Mouse (Mus musculus) forebrain, embryonic 10.5 days (tissue): Measurements from ENCODE around the gene Dus2. TPM values are rescaled to one million over a fixed set of nuclear protein-coding genes. Genes with fewer than 3 reads are reported as not detected.
"Not testable (repeated sequence)": the region's sequence is repeated elsewhere in the genome, so short reads cannot be mapped to it uniquely, and the experiment has no call there.

ENCODE experiments used
- DNase-seq: peaks from one replicate; pipeline ENCODE4 v3.0.0-alpha.2; 2017; ENCODE audit warnings: low spot score; ENCODE audit errors: extremely low spot score
- H3K27ac ChIP-seq: fragments of 300-500 bp; sonication (generic); 2 replicates; pipeline ENCODE4 v1.5.1; 2016; ENCODE audit warnings: mild to moderate bottlenecking
- H3K27me3 ChIP-seq: fragments of 300-500 bp; sonication (generic); 2 replicates; pipeline ENCODE4 v1.6.1; 2016; ENCODE audit warnings: mild to moderate bottlenecking; ENCODE audit not compliant: poor library complexity, severe bottlenecking
- H3K36me3 ChIP-seq: fragments of 300-500 bp; sonication (generic); replicated peaks from 2 replicates; pipeline ENCODE4 v1.6.1; 2016; ENCODE audit warnings: mild to moderate bottlenecking, moderate library complexity
- H3K4me1 ChIP-seq: fragments of 300-500 bp; sonication (generic); 2 replicates; pipeline ENCODE4 v1.6.1; 2016
- H3K4me3 ChIP-seq: fragments of 300-500 bp; sonication (generic); 2 replicates; pipeline ENCODE4 v1.5.1; 2016; ENCODE audit warnings: mild to moderate bottlenecking, moderate library complexity
- H3K9me3 ChIP-seq: fragments of 300-500 bp; sonication (generic); 2 replicates; pipeline ENCODE4 v1.6.1; 2016; ENCODE audit warnings: mild to moderate bottlenecking, moderate library complexity
- WGBS: fragments of 180-500 bp; shearing (Covaris S2); methylation state at CpG from one replicate; pipeline ENCODE4 v1.1.7; 2016; 5-methylcytosine and 5-hydroxymethylcytosine counted together
- polyA plus RNA-seq: library from polyadenylated mRNA; unstranded; fragments of >200 nt; fragmentation: Nextera tagmentation; extraction: Ambion mirVana; gene quantifications from 2 replicates; pipeline ENCODE4 v1.2.1, GENCODE M21; 2016

Dus2 gene
- polyA plus RNA-seq, 1 experiment from 2014 or later = 20.5 TPM

DNA sequence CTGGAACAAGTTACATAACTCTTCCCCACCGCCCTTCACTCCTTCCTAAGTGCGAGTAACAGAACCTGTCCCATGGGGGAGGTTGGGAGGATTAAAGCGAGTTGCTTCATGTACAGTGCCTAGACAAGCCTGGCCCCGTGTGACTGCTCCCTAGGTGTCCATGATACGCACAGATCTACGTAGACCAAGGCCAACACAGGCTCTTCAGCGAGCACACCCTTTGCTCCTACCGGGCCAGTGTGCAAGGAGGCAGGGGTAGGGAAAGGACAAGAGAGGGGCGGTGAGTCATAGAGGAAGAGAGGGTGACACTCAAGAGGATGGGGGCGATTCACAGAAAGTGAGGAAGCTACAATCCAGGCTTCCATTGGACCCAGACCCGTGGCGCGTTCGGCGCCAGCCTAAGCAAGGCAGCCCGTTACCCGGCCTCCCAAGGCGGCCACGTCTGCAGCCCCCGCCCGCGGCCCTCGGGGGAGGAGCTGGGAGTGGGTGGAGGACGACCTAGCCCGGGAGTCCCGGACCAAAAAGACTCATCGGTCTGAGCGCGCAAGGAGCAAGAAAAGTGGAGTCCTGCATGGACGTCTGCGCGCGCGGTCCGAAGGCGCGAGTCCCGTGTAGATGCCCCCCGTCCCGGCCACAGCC lies 25.8 kb upstream of the Dus2 start:
- Histone ChIP-seq H3K27me3 (peaks cover 50% of the 10 kb centered on the region), H3K36me3 (no peaks in the 10 kb centered on the region), H3K4me3 (peak overlapping the region; percentile 70), H3K9me3 (no peaks in the 10 kb centered on the region), H3K27ac (peak overlapping the region; percentile 84), H3K4me1 (peaks cover 39% of the 10 kb centered on the region)
- DNase-seq = peak; percentile 32
- 4% methylated on average over 40 of the region's 40 CpGs for WGBS

DNA sequence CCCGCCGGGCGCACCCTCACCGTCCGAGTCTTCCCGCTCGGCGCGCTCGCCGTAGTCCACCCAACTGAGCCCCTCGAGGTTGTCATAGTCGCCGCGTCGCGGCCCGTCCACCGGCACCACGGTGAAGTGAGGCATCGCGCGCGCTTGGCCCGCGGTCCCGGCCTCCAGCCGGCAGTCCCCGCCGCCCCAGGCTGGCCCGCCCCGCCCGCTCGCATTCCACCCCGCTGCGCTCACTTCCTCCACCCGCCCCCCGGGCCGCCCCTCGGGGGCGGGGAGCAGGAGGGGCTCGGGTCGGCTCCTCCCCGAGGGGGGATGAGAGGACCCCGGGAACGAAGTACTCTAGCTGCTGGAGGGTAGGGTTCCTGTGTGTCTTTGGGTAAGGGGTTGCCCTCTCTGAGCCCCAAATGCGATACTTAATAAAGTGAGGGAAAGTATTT lies 25.2 kb upstream of the Dus2 start, which contains the start of gene Slc12a4:
TSS of gene Slc12a4 (minus strand) at position 193 of the 437 bp plus-strand sequence.
- DNase-seq = peak; percentile 68
- H3K36me3 ChIP-seq = no peaks in the 10 kb centered on the region
- H3K27ac ChIP-seq = peak within 1 kb of the TSS; percentile 84
- H3K4me1 ChIP-seq = peaks cover 39% of the 10 kb centered on the region
- H3K4me3 ChIP-seq = peak within 1 kb of the TSS; percentile 70
- under 1% methylated on average over 47 of the region's 47 CpGs for WGBS
- H3K9me3 ChIP-seq = no peaks in the 10 kb centered on the region
- H3K27me3 ChIP-seq = peaks cover 50% of the 10 kb centered on the region

DNA sequence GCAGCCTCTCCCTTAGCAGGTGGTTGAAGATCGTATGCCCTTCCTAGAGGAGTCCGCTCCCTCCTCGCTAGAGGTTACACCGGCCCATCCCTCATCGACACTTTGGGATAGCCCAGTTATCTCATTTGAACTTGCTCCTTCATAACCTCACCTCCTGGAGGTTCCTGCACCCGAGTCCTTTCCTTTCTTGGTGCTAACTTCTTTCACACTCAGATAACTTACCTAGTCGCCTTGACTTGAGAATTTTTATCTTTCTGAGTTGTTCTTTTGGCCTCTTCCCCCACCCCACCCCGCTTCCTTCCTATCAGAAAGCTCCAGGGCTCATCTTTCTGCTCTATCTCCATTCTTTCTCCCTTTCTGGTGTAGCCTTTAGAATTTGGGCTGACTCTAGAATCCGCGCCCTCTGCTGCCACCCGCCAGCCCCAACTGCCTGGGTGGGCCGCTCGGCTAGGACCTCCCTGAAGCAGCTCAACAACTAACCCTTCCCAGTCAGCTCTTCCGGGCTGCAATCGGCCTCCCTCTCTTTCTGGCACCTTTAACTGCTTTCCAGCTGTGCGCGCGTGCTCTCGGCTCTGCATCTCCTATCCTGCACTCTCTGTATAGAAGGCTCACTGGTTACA lies 24.3 kb upstream of the Dus2 start:
- H3K27me3 ChIP-seq = peaks cover 50% of the 10 kb centered on the region
- WGBS = 8% methylated on average over 19 of the region's 19 CpGs

DNA sequence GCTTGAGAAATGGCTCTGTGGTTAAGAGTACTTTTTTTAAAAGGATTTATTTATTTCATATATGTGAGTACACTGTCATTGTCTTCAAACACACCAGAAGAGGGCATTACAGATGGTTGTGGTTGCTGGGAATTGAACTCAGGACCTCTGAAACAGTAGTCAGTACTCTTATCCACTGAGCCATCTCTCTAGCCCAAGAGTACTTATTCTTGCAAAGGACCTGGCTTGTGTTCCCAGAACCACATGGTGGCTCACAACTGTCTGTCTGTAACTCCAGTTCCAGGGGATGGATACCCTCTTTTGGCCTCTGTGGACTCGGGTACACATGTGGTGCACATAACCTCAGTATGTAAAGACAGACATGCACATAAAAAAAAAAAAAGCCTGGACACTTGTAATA lies 21.8 kb upstream of the Dus2 start:
- no peaks in the 10 kb centered on the region for H3K9me3 ChIP-seq
- H3K27ac ChIP-seq = no peak overlapping the region
- H3K4me1 ChIP-seq = peaks cover 30% of the 10 kb centered on the region
- no peak overlapping the region for H3K4me3 ChIP-seq
- WGBS = 76% methylated on average over 1 of the region's 1 CpGs
- H3K27me3 ChIP-seq = peaks cover 43% of the 10 kb centered on the region
- no peak for DNase-seq
- H3K36me3 ChIP-seq = no peaks in the 10 kb centered on the region

More for the DNA sequence above, 24.3 kb upstream of the Dus2 start:
- Histone ChIP-seq H3K9me3 (no peaks in the 10 kb centered on the region), H3K4me3 (peak overlapping the region; percentile 70), H3K36me3 (no peaks in the 10 kb centered on the region), H3K4me1 (peaks cover 36% of the 10 kb centered on the region), H3K27ac (peak overlapping the region; percentile 48; the same call in 1 of the 2 replicates)
- peak; percentile 60 for DNase-seq

DNA sequence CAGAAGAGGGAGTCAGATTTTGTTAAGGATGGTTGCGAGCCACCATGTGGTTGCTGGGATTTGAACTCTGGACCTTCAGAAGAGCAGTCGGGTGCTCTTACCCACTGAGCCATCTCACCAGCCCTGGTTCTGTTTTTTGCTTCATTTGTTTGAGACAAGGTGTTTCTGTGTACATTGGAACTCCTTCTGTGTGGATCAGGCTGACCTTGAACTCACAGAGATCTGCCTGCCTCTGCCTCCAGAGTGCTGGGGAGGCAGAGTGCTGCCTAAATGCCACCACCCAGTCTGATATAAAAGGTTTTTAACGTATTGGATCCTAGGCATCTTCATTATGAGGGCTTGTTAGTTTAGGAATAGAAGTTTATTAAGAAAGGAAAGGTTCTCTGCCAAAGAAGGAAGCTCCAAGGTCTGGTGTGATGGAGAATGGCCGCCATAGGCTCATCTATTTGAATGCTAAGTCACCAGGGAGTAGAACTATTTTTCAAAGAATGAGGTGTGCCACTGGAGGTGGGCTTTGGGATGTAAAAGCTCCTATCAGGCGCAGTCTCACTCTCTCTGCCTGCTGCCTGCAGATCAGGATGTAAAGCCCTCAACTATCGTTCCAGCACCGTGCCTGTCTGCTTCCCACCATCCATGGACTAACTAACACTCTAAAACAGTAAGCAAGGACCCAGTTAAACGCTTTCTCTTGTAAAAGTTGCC lies 20.0 kb upstream of the Dus2 start:
- Histone ChIP-seq H3K9me3 (no peaks in the 10 kb centered on the region), H3K27me3 (peaks cover 25% of the 10 kb centered on the region), H3K27ac (no peak overlapping the region), H3K36me3 (no peaks in the 10 kb centered on the region), H3K4me3 (no peak overlapping the region), H3K4me1 (peaks cover 12% of the 10 kb centered on the region)
- DNase-seq = no peak
- 78% methylated on average over 8 of the region's 8 CpGs for WGBS

DNA sequence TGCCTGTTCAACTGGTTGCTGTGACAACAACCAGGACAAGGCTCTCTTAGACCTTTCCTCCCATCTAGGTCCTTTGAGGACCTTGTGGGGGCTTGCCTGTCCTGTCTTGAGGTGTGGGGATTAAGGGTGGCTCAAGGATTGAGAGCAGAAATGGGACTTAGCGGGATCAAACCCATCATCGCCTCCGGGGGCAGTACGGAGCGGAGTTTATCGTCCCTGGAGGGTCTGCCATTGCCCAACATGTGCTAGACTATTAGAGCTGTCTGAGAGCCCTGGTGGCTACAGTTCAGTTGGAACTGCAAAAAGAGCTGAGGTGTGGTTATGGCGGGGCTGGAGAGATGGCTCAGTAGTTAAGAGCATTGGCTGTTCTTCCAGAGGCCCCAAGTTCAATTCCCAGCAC lies 15.8 kb upstream of the Dus2 start:
- Histone ChIP-seq H3K9me3 (0 out of 2 replicates have a peak, but pooled peaks cover 5% of the 10 kb centered on the region), H3K27ac (no peak overlapping the region), H3K27me3 (no peaks in the 10 kb centered on the region), H3K36me3 (no peaks in the 10 kb centered on the region), H3K4me1 (no peaks in the 10 kb centered on the region), H3K4me3 (no peak overlapping the region)
- no peak for DNase-seq
- 68% methylated on average over 7 of the region's 7 CpGs for WGBS

DNA sequence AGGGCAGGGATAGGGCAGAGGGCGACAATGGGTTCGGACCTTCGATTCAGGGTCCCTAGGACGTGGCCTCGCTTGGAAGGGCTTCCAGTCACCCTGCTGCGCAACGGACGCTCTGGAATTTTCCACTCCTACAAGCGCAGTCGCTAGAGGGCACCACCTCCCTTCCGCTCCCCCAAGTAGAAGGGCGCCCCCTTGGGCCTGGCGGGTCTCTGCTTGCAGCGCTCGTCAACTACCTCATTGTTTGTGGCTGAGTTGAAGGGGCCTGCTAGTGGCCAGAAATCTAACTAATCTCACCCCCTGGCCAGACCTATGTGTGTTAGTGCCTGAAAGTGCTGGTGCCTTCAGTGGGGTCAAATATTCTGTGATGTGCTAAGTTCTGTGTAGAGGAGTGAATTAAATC lies 11.8 kb upstream of the Dus2 start, which contains the start of gene Dpep3:
TSS of gene Dpep3 (minus strand) at position 105 of the 400 bp plus-strand sequence.
- Histone ChIP-seq H3K4me3 (no peak within 1 kb of the TSS), H3K36me3 (no peaks in the 10 kb centered on the region), H3K27ac (no peak within 1 kb of the TSS), H3K27me3 (no peaks in the 10 kb centered on the region), H3K4me1 (no peaks in the 10 kb centered on the region), H3K9me3 (0 out of 2 replicates have a peak, but pooled peaks cover 5% of the 10 kb centered on the region)
- WGBS = 88% methylated on average over 15 of the region's 15 CpGs
- no peak for DNase-seq

DNA sequence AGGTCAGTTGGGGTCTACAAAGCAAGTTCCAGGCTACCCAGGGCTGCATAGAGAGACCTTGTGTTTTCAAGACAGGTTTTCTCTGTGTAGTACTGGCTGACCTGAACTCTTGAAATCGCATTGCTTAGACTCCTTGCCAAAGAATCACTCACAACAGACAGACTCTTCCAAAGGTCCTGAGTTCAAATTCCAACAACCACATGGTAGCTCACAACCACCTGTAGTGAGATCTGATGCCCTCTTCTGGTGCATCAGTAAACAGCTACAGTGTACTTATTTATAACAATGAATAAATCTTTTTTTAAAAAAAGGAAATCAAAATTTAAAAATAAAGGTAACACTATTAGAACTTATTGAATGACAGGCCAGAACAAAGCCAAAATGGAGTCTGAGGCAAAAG lies 10.0 kb upstream of the Dus2 start:
- Histone ChIP-seq H3K9me3 (0 out of 2 replicates have a peak, but pooled peaks cover 5% of the 10 kb centered on the region), H3K27ac (no peak overlapping the region), H3K27me3 (no peaks in the 10 kb centered on the region), H3K4me1 (no peaks in the 10 kb centered on the region), H3K4me3 (no peak overlapping the region), H3K36me3 (no peaks in the 10 kb centered on the region)
- 79% methylated on average over 1 of the region's 1 CpGs for WGBS
- DNase-seq = no peak

DNA sequence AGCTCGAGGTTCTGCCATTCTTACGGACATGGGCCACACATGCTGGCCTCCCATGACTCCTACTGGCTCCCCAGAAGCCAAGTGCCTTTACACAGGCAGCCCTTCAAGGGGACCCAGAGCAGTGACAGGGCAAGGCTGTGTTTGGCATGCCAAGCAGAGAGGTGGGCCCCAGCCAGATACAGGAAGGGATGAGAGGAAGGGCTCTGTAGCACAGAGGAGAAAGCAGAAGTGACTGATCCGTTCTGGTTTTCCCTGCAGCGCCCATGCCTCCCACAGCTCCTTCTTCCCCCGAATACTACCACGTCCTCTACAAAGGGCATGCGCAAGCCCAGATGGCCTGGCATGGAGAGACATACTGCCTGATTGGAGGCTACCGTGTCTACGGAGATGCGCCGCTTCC lies 7.7 kb upstream of the Dus2 start:
- DNase-seq, H3K27me3 ChIP-seq, H3K4me1 ChIP-seq, H3K9me3 ChIP-seq, H3K4me3 ChIP-seq, H3K36me3 ChIP-seq, H3K27ac ChIP-seq: not testable (repeated sequence)
- 88% methylated on average over 11 of the region's 11 CpGs for WGBS

DNA sequence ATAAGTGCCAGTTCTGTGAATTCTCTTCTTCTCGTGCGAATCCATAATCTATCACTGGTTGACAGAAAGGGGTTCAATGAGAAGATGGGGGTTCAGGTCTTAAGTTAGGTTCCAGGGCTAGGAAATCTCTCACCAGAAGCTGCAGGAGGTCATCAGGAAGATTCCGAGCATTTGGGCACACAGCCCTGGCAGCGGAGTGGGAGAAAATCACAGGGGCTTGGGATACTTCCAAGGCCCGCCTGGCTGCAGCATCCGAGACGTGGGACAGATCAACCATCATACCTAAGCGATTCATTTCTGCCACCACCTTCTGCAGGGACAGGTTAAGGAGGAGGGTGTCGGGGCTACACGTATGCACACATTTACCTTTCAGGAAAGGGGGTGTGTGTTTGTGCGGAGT lies 2.6 kb upstream of the Dus2 start:
- DNase-seq = no peak
- H3K36me3 ChIP-seq = no peaks in the 10 kb centered on the region
- WGBS = 87% methylated on average over 11 of the region's 11 CpGs

DNA sequence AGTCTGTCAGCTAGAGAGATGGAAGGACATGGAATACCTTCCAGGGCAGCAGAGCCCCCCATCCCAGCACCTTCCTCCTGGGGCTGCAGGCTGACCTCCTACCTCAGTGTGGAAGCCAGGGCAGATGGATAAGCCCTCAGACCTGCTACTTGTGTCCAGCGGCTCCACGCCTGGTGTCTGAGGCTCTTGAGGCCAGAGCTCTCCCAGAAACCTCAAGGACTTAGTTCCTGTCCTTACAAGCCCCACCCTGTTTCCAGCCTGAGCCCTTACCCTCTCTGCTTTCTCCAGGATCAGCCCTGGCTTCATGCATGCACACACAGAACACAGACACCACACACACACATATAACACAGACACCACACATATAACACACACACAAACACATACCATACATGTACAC lies 409 bp downstream of the Dus2 start:
- WGBS = 86% methylated on average over 2 of the region's 2 CpGs
- Histone ChIP-seq H3K27me3 (0 out of 2 replicates have a peak, but pooled peaks cover 5% of the 10 kb centered on the region), H3K4me1 (peaks cover 9% of the 10 kb centered on the region; the same call in 1 of the 2 replicates), H3K4me3 (no peak overlapping the region), H3K36me3 (no peaks in the 10 kb centered on the region), H3K9me3 (no peaks in the 10 kb centered on the region), H3K27ac (peak overlapping the region; percentile 65)
- no peak for DNase-seq

More for the DNA sequence above, 2.6 kb upstream of the Dus2 start:
- H3K9me3 ChIP-seq = no peaks in the 10 kb centered on the region
- peaks cover 9% of the 10 kb centered on the region; the same call in 1 of the 2 replicates for H3K4me1 ChIP-seq
- no peak overlapping the region for H3K27ac ChIP-seq
- H3K4me3 ChIP-seq = no peak overlapping the region
- 0 out of 2 replicates have a peak, but pooled peaks cover 5% of the 10 kb centered on the region for H3K27me3 ChIP-seq

DNA sequence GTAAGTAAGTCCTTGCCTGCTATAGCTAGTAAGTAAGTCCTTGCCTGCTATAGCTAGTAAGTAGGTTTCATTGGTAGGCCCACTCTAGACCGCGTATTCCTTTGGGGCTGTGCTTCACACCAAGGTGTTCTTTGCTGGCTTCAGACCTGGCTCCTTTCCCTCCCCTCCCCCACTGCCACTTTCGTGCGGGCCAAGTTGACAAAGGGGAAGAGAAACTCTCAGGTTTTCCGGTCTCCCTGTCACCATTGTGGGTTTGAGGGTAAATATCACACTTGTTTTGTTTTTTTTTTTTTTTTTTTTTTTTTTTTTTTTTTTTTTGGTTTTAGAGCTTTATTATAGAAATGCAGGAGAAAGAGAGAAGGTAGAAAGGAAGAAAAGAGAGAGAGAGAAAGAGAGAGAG lies 1.4 kb downstream of the Dus2 start:
- DNase-seq = no peak
- H3K4me3 ChIP-seq = no peak overlapping the region
- no peak overlapping the region for H3K27ac ChIP-seq
- H3K36me3 ChIP-seq = no peaks in the 10 kb centered on the region
- no peaks in the 10 kb centered on the region for H3K9me3 ChIP-seq
- peaks cover 9% of the 10 kb centered on the region; the same call in 1 of the 2 replicates for H3K4me1 ChIP-seq
- 0 out of 2 replicates have a peak, but pooled peaks cover 5% of the 10 kb centered on the region for H3K27me3 ChIP-seq
- 70% methylated on average over 5 of the region's 5 CpGs for WGBS
